Mouse (Mus musculus) left cerebral cortex, adult 2 months (tissue): ENCODE results near the gene 2010109A12Rik. TPM values are rescaled to one million over a fixed set of nuclear protein-coding genes. Genes with fewer than 3 reads are reported as not detected.

Source experiments
- DNase-seq, 2 experiments: peaks; one replicate each; pipeline ENCODE4 v3.0.0; 2021 to 2022; ENCODE audit warnings: low spot score in 2 of 2, mixed read lengths in 1 of 2; ENCODE audit errors: extremely low spot score in 1 of 2
- H3K27ac ChIP-seq: fragments of 200-600 bp; 2 replicates; pipeline ENCODE4 v1.8.1; 2022
- H3K4me3 ChIP-seq: fragments of 200-600 bp; 2 replicates; pipeline ENCODE4 v1.8.1; 2022
- CTCF ChIP-seq: fragments of 200-600 bp; IDR thresholded peaks from 2 replicates; pipeline ENCODE4 v1.8.1; 2022; ENCODE audit warnings: antibody characterized with exemption, mild to moderate bottlenecking, moderate library complexity
- intact Hi-C: fragments of 180-260 bp; cut with DNase I; formaldehyde crosslinking; loops from one replicate; pipeline ENCODE4 v1.15.1; 2025
- total RNA-seq, 2 experiments: library from RNA; stranded (reverse); gene quantifications; 2 replicates each; pipeline ENCODE4 v1.2.3; 2021

Gene 2010109A12Rik
- total RNA-seq, 2 experiments from 2014 or later: 0.52 to 0.79 TPM

DNA sequence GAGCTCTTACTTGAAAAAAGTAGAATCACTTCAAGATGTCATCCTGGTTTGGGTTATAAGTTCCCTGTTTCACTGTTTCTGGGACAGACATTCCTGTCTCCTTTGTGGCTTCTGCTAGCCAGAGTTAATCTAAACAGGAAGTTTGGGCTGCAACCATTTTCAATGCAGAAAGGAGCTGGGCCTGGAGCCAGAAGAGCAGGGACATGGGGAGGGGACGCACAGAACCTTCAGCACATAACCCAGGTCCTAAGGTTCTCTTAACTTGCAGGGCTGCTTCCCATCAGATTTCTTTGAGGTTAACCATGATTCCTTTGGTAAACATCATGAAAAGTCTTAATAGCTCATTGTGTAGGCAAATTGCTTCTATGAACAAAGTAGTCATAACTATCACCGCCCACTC, 56.4 kb downstream of the 2010109A12Rik start:
- Histone ChIP-seq H3K4me3 (no peak overlapping the region), H3K27ac (no peak overlapping the region)
- intact Hi-C loops: no loop called here
- DNase-seq: no peak
- no peak for TF ChIP-seq CTCF

Other genes with a start within 250 kb of the 2010109A12Rik start
- gene Sowahb, start 161.5 kb upstream of the 2010109A12Rik start, total RNA-seq: 10 to 100 TPM; 24.2 to 26.4 TPM
- 100 to 1,000 TPM; 197 to 203 TPM for gene Sept11, start 113.1 kb upstream of the 2010109A12Rik start, total RNA-seq
- 100 to 1,000 TPM; 277 to 292 TPM for gene Ccni, start within 50 bp of the 2010109A12Rik start, total RNA-seq
- gene Ccng2, start 60.7 kb downstream of the 2010109A12Rik start, total RNA-seq: 10 to 100 TPM; 43.0 to 44.4 TPM